ENCODE assay signal across 10 mouse cellular contexts in genomic region chr11:79076484-79076883, GRCm38 (mm10).
DNase-seq lines count a peak whose midpoint lies in the region; ATAC-seq and TF ChIP-seq lines count a peak whose summit lies in the region.
"Had no signal": no experiment of that assay in that cellular context is flagged by ENCODE, and none has a peak within 500 bp of the region (broad histone marks: within the 10 kb centered on the region; RNA-seq: fewer than 3 reads in every experiment).

No protein-coding gene starts in this region.

- peak overlapping the region; percentile 39 for H3K9ac ChIP-seq in liver, embryonic 13.5 days
- no peak overlapping the region for H3K9ac ChIP-seq in kidney, embryonic 16.5 days (replicated peaks; ENCODE audit: low read length)
- H3K9ac ChIP-seq: lung, embryonic 14.5 days had no signal

- no peak for TF ChIP-seq CTCF in G1E (IDR thresholded peaks at IDR 0.05; ENCODE audit: low read depth, low read length)
- TF ChIP-seq CTCF in spleen, adult 2 months (IDR thresholded peaks at IDR 0.05; ENCODE audit: extremely low read depth, insufficient read depth, insufficient read length, insufficient replicate concordance): no peak

- 15% methylated on average over 12 of the region's 12 CpGs for WGBS in liver, embryonic 13.5 days (ENCODE audit: insufficient replicate concordance)
- 3% methylated on average over 12 of the region's 12 CpGs for WGBS in spleen, adult 2 months
- WGBS in kidney, embryonic 16.5 days: 76% methylated on average over 12 of the region's 12 CpGs

- peak; percentile 80 to 82 for DNase-seq in B cell, adult 2 months
- DNase-seq in G1E (ENCODE audit: low spot score): peak; percentile 50
- no peak for DNase-seq in liver, embryonic 13.5 days
- peak; percentile 57 to 80 for DNase-seq in spleen, adult 2 months (ENCODE audit: low read depth in 1 of 2, low spot score in 2 of 2)
- no peak for DNase-seq in c-Kit-positive CD71-positive TER-119-positive erythroid progenitor cells, embryonic 14.5 days (ENCODE audit: low spot score)
- DNase-seq in urinary bladder, postnatal 25 days (ENCODE audit: low spot score): no peak
- DNase-seq: cerebellum, adult 11-12 months; kidney, postnatal 25 days; lung, embryonic 14.5 days had no signal

- H3K4me3 ChIP-seq in G1E (ENCODE audit: low read depth, low read length): no peak overlapping the region
- no peak overlapping the region for H3K4me3 ChIP-seq in liver, embryonic 13.5 days (replicated peaks)
- H3K4me3 ChIP-seq in spleen, adult 2 months (ENCODE audit: extremely low read depth, insufficient read depth, insufficient read length): peak overlapping the region; percentile 5; the same call in 1 of the 2 replicates
- H3K4me3 ChIP-seq in kidney, embryonic 16.5 days (ENCODE audit: low read length): no peak overlapping the region

- peaks cover 3% of the 10 kb centered on the region for H3K36me3 ChIP-seq in G1E (replicated peaks)
- H3K36me3 ChIP-seq in liver, embryonic 13.5 days: no peaks in the 10 kb centered on the region
- no peaks in the 10 kb centered on the region for H3K36me3 ChIP-seq in spleen, adult 2 months (ENCODE audit: control insufficient read depth, insufficient read depth, low read length)
- peaks cover 9% of the 10 kb centered on the region; the same call in 1 of the 2 replicates for H3K36me3 ChIP-seq in kidney, embryonic 16.5 days (ENCODE audit: insufficient read depth, low read length)

- ATAC-seq in G1E (ENCODE audit: extremely low read depth, insufficient number of reproducible peaks, low FRiP score, poor library complexity, severe bottlenecking): peak; percentile 36
- ATAC-seq in liver, embryonic 13.5 days (ENCODE audit: low read depth): no peak
- no peak for ATAC-seq in kidney, embryonic 16.5 days (ENCODE audit: low FRiP score, low TSS enrichment)

- 0 out of 2 replicates have a peak overlapping the region, but pooled peaks have one; percentile 2 for H3K4me2 ChIP-seq in liver, embryonic 13.5 days
- H3K4me2 ChIP-seq in kidney, embryonic 16.5 days (replicated peaks; ENCODE audit: low read depth, low read length): no peak overlapping the region
- H3K4me2 ChIP-seq: lung, embryonic 14.5 days had no signal

- peaks cover 17% of the 10 kb centered on the region for H3K4me1 ChIP-seq in G1E (ENCODE audit: insufficient read depth, low read depth, low read length)
- H3K4me1 ChIP-seq in liver, embryonic 13.5 days (replicated peaks): peaks cover 64% of the 10 kb centered on the region
- H3K4me1 ChIP-seq in spleen, adult 2 months (ENCODE audit: control insufficient read depth, insufficient read depth, insufficient read length): peaks cover 7% of the 10 kb centered on the region; the same call in 1 of the 2 replicates
- peaks cover 8% of the 10 kb centered on the region for H3K4me1 ChIP-seq in kidney, embryonic 16.5 days (ENCODE audit: insufficient read depth, low read length)

- TF ChIP-seq POLR2A in spleen, adult 2 months (IDR thresholded peaks at IDR 0.05; ENCODE audit: low read depth, low read length): no peak

- no peaks in the 10 kb centered on the region for H3K9me3 ChIP-seq in G1E (replicated peaks)
- H3K9me3 ChIP-seq in liver, embryonic 13.5 days (replicated peaks): no peaks in the 10 kb centered on the region
- H3K9me3 ChIP-seq in kidney, embryonic 16.5 days (ENCODE audit: low read length): no peaks in the 10 kb centered on the region

- H3K27ac ChIP-seq in liver, embryonic 13.5 days: peak overlapping the region; percentile 64
- peak overlapping the region; percentile 54 for H3K27ac ChIP-seq in spleen, adult 2 months (ENCODE audit: insufficient read depth, low read length)
- H3K27ac ChIP-seq in kidney, embryonic 16.5 days (ENCODE audit: low read length): no peak overlapping the region

- H3K27me3 ChIP-seq in G1E (ENCODE audit: insufficient read depth, low read length): peaks cover 33% of the 10 kb centered on the region
- no peaks in the 10 kb centered on the region for H3K27me3 ChIP-seq in liver, embryonic 13.5 days
- H3K27me3 ChIP-seq in spleen, adult 2 months (ENCODE audit: control insufficient read depth, insufficient read depth, low read length): no peaks in the 10 kb centered on the region
- no peaks in the 10 kb centered on the region for H3K27me3 ChIP-seq in kidney, embryonic 16.5 days (ENCODE audit: insufficient read depth, low read length)

Comparison
In these comparisons a context has a peak if more than half of its experiments do, and no peak if none do; other contexts are left out.
1. DNase-seq: peak in B cell, adult 2 months (2 of 2), G1E (single experiment) and spleen, adult 2 months (2 of 2); none in liver, embryonic 13.5 days (single experiment), c-Kit-positive CD71-positive TER-119-positive erythroid progenitor cells, embryonic 14.5 days (single experiment) and urinary bladder, postnatal 25 days (single experiment).